Mouse (Mus musculus): ENCODE measurements around the gene Mtus2.

DNA sequence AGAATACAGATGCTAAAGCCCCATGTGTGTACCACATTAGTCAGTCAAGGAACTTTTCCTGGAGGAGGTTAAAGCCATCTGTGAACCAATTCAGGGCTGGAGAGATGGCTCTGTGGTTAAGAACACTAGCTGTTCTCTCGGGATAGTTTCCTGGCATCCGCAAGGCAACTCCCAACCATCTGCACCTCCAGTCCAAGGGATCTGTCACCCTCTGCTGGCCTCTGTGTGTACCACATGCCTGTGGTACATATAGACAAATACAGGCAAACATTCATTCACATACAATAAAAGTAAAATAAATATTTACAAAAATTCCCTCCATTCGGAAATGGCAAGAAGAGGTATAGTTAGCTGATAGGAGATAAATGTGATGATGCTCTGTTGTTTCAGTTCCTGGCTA is 184.5 kb downstream of the Mtus2 start:
- TF ChIP-seq CTCF (IDR thresholded peaks at IDR 0.05; ENCODE audit: control insufficient read depth, insufficient read depth, low read length) (no peak), POLR2A (IDR thresholded peaks at IDR 0.05; ENCODE audit: borderline replicate concordance, control insufficient read depth, low read depth, low read length) (no peak)
